Mouse (Mus musculus): ENCODE results near the gene Hbb-bh1. TPM values are rescaled to one million over a fixed set of nuclear protein-coding genes. Genes with fewer than 3 reads are reported as not detected.
"Not testable (repeated sequence)": the region's sequence is repeated elsewhere in the genome, so short reads cannot be mapped to it uniquely, and the experiment has no call there.

Gene Hbb-bh1
- polyA plus RNA-seq, 1 experiment from 2014 or later, result 8,898 TPM

DNA sequence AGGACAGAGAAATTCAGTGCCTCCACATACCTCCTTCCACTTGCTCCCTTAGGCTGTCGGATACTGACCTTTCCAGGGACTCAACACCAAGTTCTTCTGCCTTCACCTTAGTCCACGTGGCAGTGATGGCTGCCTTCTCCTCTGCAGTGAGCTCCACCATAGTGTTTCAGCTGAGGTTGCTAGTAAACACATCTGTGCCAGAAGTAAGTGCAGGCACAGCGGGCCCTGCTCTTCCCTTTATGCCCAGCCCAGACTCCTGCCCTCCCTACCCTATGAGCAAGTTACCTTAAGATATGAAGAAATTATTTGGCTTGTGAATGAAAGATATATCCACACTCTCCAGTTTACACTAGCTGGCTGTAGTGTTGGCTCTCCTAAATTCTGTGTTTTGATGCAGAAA, 2.7 kb downstream of the Hbb-bh1 start, which contains the start of gene Hbb-bh2:
Gene Hbb-bh2 (minus strand): TSS at position 253 of the 400 bp plus-strand sequence.
- Histone ChIP-seq H3K27ac (no peak within 1 kb of the TSS), H3K36me3 (no peaks in the 10 kb centered on the region), H3K9me3 (no peaks in the 10 kb centered on the region), H3K4me3 (no peak within 1 kb of the TSS), H3K27me3 (ENCODE audit: insufficient read depth, poor library complexity, severe bottlenecking) (no peaks in the 10 kb centered on the region), H3K4me1 (no peaks in the 10 kb centered on the region)
- DNase-seq (ENCODE audit: low spot score), result peak; percentile 82
- 61% methylated on average over 3 of the region's 3 CpGs for WGBS

DNA sequence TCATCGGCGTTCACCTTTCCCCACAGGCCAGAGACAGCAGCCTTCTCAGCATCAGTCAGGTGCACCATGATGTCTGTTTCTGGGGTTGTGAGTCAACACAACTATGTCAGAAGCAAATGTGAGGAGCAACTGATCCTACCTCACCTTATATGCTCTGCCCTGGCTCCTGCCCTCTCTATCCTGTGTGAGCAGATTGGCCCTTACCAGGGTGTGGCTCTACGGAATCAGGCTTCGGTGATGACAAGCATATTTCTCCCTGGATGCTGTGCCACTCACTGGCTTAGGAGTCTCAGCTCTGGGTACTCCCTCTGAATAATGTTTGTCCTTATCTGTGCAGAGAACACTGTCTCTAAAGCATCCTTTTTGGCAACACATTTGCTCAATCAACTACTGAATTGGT, 15.2 kb downstream of the Hbb-bh1 start, which contains the start of gene Hbb-bs:
Gene Hbb-bs (minus strand): TSS at position 289 of the 400 bp plus-strand sequence.
- no peaks in the 10 kb centered on the region for H3K9me3 ChIP-seq
- no peaks in the 10 kb centered on the region for H3K27me3 ChIP-seq (ENCODE audit: insufficient read depth, poor library complexity, severe bottlenecking)
- no peak within 1 kb of the TSS for H3K27ac ChIP-seq
- DNase-seq (ENCODE audit: low spot score), result no peak
- H3K4me1 ChIP-seq, result no peaks in the 10 kb centered on the region
- no peaks in the 10 kb centered on the region for H3K36me3 ChIP-seq
- 87% methylated on average over 4 of the region's 4 CpGs for WGBS
- no peak within 1 kb of the TSS for H3K4me3 ChIP-seq

- not testable (repeated sequence) for H3K27ac ChIP-seq
- no CpG with 5 or more reads among the region's 2 CpGs for WGBS
Measured at GRCm38 (mm10) chr7:103827139-103827538, 15.8 kb downstream of the Hbb-bh1 start.

DNA sequence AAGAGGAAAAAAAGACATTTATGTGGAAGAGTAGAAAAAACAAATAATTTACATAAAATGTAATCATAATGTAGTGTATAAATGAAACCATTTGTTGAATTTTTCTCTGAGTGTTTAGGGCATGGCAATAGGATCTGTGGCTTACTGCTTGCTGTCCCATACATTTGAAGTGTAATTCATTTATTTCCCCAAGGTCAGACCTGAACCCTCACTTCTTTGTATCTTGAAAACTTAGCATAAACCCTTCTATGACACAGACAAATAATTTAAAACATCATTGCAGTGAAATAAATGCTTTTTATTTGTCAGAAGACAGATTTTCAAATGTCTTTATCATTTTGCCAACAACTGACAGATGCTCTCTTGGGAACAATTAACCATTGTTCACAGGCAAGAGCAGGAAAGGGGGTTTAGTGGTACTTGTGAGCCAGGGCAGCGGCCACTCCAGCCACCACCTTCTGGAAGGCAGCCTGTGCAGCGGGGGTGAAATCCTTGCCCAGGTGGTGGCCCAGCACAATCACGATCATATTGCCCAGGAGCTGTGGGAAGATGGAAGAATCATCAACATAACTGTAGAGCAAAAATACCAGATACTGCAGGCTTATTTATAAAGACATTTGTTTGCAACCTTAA, 16.6 kb downstream of the Hbb-bh1 start:
- Histone ChIP-seq H3K4me1 (no peaks in the 10 kb centered on the region), H3K9me3 (no peaks in the 10 kb centered on the region), H3K27me3 (ENCODE audit: insufficient read depth, poor library complexity, severe bottlenecking) (no peaks in the 10 kb centered on the region), H3K27ac (no peak overlapping the region), H3K4me3 (no peak overlapping the region), H3K36me3 (no peaks in the 10 kb centered on the region)
- DNase-seq (ENCODE audit: low spot score), result no peak
- WGBS, result 63% methylated on average over 3 of the region's 3 CpGs

More at GRCm38 (mm10) chr7:103827139-103827538, 15.8 kb downstream of the Hbb-bh1 start:
- H3K27me3 ChIP-seq (ENCODE audit: insufficient read depth, poor library complexity, severe bottlenecking); H3K9me3 ChIP-seq; H3K36me3 ChIP-seq; H3K4me3 ChIP-seq; H3K4me1 ChIP-seq; DNase-seq (ENCODE audit: low spot score): not testable (repeated sequence)

GRCm38 (mm10) chr7:103825536-103826254, 17.3 kb downstream of the Hbb-bh1 start:
- H3K27me3 ChIP-seq (ENCODE audit: insufficient read depth, poor library complexity, severe bottlenecking), result no peaks in the 10 kb centered on the region
- H3K27ac ChIP-seq, result no peak overlapping the region
- H3K4me3 ChIP-seq, result no peak overlapping the region
- no peak for DNase-seq (ENCODE audit: low spot score)
- no peaks in the 10 kb centered on the region for H3K36me3 ChIP-seq
- 81% methylated on average over 3 of the region's 3 CpGs for WGBS
- H3K4me1 ChIP-seq, result no peaks in the 10 kb centered on the region
- H3K9me3 ChIP-seq, result no peaks in the 10 kb centered on the region

DNA sequence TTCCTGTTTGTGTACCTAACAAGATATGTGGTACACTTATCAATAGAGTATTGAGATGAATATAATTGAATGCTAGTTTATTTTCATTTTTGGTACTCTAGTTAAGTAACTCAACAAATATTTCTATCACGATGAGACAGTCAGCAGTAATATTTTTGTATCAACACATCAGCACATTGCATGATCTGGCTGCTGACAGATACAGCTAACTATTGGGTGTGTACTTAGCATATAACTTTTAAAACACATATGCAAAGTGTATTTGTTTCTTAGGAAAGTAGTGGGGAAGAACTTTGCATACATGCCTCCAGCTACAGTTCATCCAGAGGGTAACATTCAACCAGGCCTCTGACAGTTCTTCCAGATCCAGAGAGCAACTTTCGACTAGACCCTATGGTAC, 18.4 kb downstream of the Hbb-bh1 start:
- 80% methylated on average over 2 of the region's 2 CpGs for WGBS
- H3K36me3 ChIP-seq, result no peaks in the 10 kb centered on the region
- no peaks in the 10 kb centered on the region for H3K9me3 ChIP-seq
- no peak overlapping the region for H3K27ac ChIP-seq
- no peak overlapping the region for H3K4me3 ChIP-seq
- H3K27me3 ChIP-seq (ENCODE audit: insufficient read depth, poor library complexity, severe bottlenecking), result no peaks in the 10 kb centered on the region
- no peaks in the 10 kb centered on the region for H3K4me1 ChIP-seq
- no peak for DNase-seq (ENCODE audit: low spot score)

GRCm38 (mm10) chr7:103815085-103815484, 27.9 kb downstream of the Hbb-bh1 start:
- H3K9me3 ChIP-seq; H3K36me3 ChIP-seq; DNase-seq (ENCODE audit: low spot score); H3K4me3 ChIP-seq; H3K4me1 ChIP-seq; H3K27ac ChIP-seq; H3K27me3 ChIP-seq (ENCODE audit: insufficient read depth, poor library complexity, severe bottlenecking): not testable (repeated sequence)
- WGBS, result 100% methylated on average over 1 of the region's 2 CpGs

- peak; percentile 78 for DNase-seq (ENCODE audit: low spot score)
- Histone ChIP-seq H3K27ac (no peak within 1 kb of the TSS), H3K27me3 (ENCODE audit: insufficient read depth, poor library complexity, severe bottlenecking) (no peaks in the 10 kb centered on the region), H3K4me1 (no peaks in the 10 kb centered on the region), H3K9me3 (no peaks in the 10 kb centered on the region), H3K4me3 (no peak within 1 kb of the TSS), H3K36me3 (no peaks in the 10 kb centered on the region)
- WGBS, result 87% methylated on average over 3 of the region's 3 CpGs
Measured at GRCm38 (mm10) chr7:103813766-103814165, 29.2 kb downstream of the Hbb-bh1 start, which contains the start of gene Hbb-bt. Gene Hbb-bt (minus strand): TSS chr7:103813996.

DNA sequence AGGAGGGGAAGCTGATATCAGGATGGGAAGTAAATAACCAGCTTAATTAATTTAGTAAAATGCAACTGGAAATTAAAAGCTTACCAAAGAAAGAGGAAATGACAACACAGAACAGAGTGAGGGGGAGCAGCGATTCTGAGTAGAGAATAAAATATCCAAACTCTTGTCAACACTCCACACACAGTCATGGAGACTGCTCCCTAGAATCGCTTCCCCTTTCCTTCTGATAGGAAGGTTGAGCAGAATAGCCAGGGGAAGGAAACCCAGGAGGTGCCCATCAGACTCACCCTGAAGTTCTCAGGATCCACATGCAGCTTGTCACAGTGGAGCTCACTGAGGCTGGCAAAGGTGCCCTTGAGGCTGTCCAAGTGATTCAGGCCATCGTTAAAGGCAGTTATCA, 29.8 kb downstream of the Hbb-bh1 start:
- H3K4me1 ChIP-seq; H3K36me3 ChIP-seq; H3K27me3 ChIP-seq (ENCODE audit: insufficient read depth, poor library complexity, severe bottlenecking); H3K9me3 ChIP-seq; DNase-seq (ENCODE audit: low spot score); H3K27ac ChIP-seq; H3K4me3 ChIP-seq: not testable (repeated sequence)
- WGBS, result no CpG with 5 or more reads among the region's 3 CpGs

GRCm38 (mm10) chr7:103812174-103812573, 30.8 kb downstream of the Hbb-bh1 start:
- Histone ChIP-seq H3K36me3 (no peaks in the 10 kb centered on the region), H3K27ac (no peak overlapping the region), H3K4me3 (no peak overlapping the region), H3K27me3 (ENCODE audit: insufficient read depth, poor library complexity, severe bottlenecking) (no peaks in the 10 kb centered on the region), H3K9me3 (no peaks in the 10 kb centered on the region), H3K4me1 (no peaks in the 10 kb centered on the region)
- DNase-seq (ENCODE audit: low spot score), result no peak
- WGBS, result 47% methylated on average over 1 of the region's 1 CpGs

DNA sequence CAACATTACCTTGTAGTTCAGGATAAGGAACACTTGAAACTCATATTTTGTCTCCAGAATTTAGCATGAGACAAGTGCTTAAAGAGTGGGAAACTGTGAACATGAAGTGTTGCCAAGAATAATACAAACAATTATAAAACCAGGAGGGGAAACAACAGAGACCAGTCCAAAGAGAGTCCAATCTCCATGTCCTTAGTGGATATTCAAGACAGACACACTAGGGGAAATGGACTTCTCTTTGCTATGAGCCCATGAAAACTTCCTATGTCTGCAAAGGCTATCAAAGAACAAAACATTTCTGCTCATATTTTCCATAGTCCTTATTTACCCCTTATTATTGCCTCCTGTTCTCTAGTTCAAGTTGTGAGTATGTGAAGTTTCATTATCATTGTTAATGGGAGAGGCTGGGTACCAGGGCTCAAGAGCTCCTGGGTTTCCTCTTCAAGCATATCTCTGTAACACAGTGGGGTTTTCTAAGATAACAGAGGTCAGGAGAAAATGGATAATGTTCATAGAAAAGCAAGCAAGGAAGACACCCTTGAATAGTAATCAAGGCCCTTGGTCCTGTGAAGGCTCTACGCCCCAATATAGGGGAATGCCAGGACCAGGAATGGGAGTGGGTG, 31.6 kb downstream of the Hbb-bh1 start:
- WGBS, result 57% methylated on average over 1 of the region's 1 CpGs
- no peak overlapping the region; the same call in 1 of the 2 replicates for H3K27ac ChIP-seq
- no peaks in the 10 kb centered on the region for H3K27me3 ChIP-seq (ENCODE audit: insufficient read depth, poor library complexity, severe bottlenecking)
- DNase-seq (ENCODE audit: low spot score), result no peak
- H3K36me3 ChIP-seq, result no peaks in the 10 kb centered on the region
- no peaks in the 10 kb centered on the region for H3K9me3 ChIP-seq
- H3K4me1 ChIP-seq, result no peaks in the 10 kb centered on the region
- H3K4me3 ChIP-seq, result no peak overlapping the region

GRCm38 (mm10) chr7:103810746-103811145, 32.2 kb downstream of the Hbb-bh1 start:
- 67% methylated on average over 3 of the region's 3 CpGs for WGBS
- H3K27me3 ChIP-seq (ENCODE audit: insufficient read depth, poor library complexity, severe bottlenecking), result no peaks in the 10 kb centered on the region

DNA sequence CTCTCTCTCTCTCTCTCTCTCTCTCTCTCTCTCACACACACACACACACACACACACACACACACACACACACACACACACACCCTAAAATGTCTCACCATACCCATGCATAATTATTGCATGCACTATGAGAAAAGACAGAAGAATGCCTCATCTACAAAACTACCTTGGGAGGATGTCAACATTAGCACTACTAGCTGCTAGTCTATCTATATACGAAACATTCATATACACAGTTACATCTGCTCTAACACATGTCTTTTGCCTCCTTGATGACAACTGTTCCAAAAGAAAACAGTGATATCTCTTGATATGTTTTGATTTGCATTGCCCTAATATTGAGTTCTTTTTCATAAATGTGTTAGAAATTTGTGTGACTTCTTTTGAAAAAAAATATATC, 32.7 kb downstream of the Hbb-bh1 start:
- H3K9me3 ChIP-seq, result no peaks in the 10 kb centered on the region
- H3K27ac ChIP-seq, result peak overlapping the region; percentile 36; the same call in 1 of the 2 replicates
- no peaks in the 10 kb centered on the region for H3K27me3 ChIP-seq (ENCODE audit: insufficient read depth, poor library complexity, severe bottlenecking)
- DNase-seq (ENCODE audit: low spot score), result no peak
- H3K4me1 ChIP-seq, result no peaks in the 10 kb centered on the region
- 81% methylated on average over 1 of the region's 1 CpGs for WGBS
- H3K4me3 ChIP-seq, result no peak overlapping the region
- H3K36me3 ChIP-seq, result no peaks in the 10 kb centered on the region

More at GRCm38 (mm10) chr7:103810746-103811145, 32.2 kb downstream of the Hbb-bh1 start:
- Histone ChIP-seq H3K36me3 (no peaks in the 10 kb centered on the region), H3K4me1 (no peaks in the 10 kb centered on the region), H3K9me3 (no peaks in the 10 kb centered on the region), H3K4me3 (no peak overlapping the region), H3K27ac (no peak overlapping the region; the same call in 1 of the 2 replicates)
- no peak for DNase-seq (ENCODE audit: low spot score)

All from heart, embryonic 10.5 days (tissue).